Mouse (Mus musculus) liver, embryonic 14.5 days (tissue): ENCODE results near the gene Lztr1.

Source experiments
- CTCF ChIP-seq: IDR thresholded peaks from 2 replicates; pipeline ENCODE4 v1.5.1; 2016; ENCODE audit warnings: antibody characterized with exemption, low read depth, control low read depth
- EP300 ChIP-seq: IDR thresholded peaks from 2 replicates; pipeline ENCODE4 v1.6.1; 2016; ENCODE audit warnings: antibody characterized with exemption, low read depth

- no peak for TF ChIP-seq CTCF
- TF ChIP-seq EP300: no peak
Observed at GRCm38 (mm10) chr16:17502681-17503080, 5.8 kb upstream of the Lztr1 start.
